Mouse (Mus musculus): Measurements from ENCODE around the gene Pfkm.

- no peak for TF ChIP-seq GATA1 (IDR thresholded peaks at IDR 0.05; ENCODE audit: low read length)
- TF ChIP-seq TAL1 (IDR thresholded peaks at IDR 0.05; ENCODE audit: low read length) = no peak
Measured at GRCm38 (mm10) chr15:98089421-98090183, 2.8 kb upstream of the Pfkm start.
